Mouse (Mus musculus) bone marrow macrophage, adult 2 months (primary cell): Measurements from ENCODE around the gene Ttll13.

Experiments
- CTCF ChIP-seq: IDR thresholded peaks from 2 replicates; pipeline ENCODE4 v1.5.1; 2012; ENCODE audit warnings: low read depth, mild to moderate bottlenecking, low read length, moderate library complexity
- POLR2A ChIP-seq: IDR thresholded peaks from 2 replicates; pipeline ENCODE4 v1.6.1; 2012; ENCODE audit warnings: mild to moderate bottlenecking, low read depth, low read length, borderline replicate concordance

DNA sequence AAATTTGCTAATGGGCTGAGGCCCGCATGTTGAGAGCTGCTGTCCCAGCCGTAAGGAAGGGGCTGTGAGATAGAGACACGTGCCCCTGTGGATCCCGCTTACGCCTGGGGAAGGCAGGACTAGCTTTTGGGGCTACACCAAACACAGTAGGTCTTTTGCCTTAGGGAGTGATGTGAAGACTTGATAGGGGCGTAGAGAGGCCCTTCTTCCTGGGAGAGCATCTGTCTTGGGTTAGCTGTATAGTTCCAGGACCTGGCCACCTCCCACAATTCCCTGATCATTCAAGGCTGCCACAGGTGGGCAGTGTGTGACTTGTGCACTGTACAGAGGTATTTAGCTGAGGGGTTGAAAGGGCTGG lies 45.6 kb upstream of the Ttll13 start:
- TF ChIP-seq CTCF (no peak), POLR2A (no peak)
